Mouse (Mus musculus): ENCODE results near the gene F13a1. TPM values are rescaled to one million over a fixed set of nuclear protein-coding genes. Genes with fewer than 3 reads are reported as not detected.

F13a1 gene
- 18.3 and 25.7 TPM in 2 replicates for polyA plus RNA-seq (2016; fragmentation: Nextera tagmentation; extraction: Ambion mirVana)

- 72% methylated on average over 3 of the region's 3 CpGs for WGBS
- ATAC-seq (ENCODE audit: low FRiP score, low read depth): no peak
- Histone ChIP-seq H3K4me1 (no peaks in the 10 kb centered on the region), H3K27ac (replicated peaks) (no peak within 1 kb of the TSS), H3K4me2 (replicated peaks) (no peak within 1 kb of the TSS), H3K9me3 (no peaks in the 10 kb centered on the region), H3K9ac (replicated peaks) (no peak within 1 kb of the TSS), H3K27me3 (no peaks in the 10 kb centered on the region), H3K4me3 (no peak within 1 kb of the TSS), H3K36me3 (no peaks in the 10 kb centered on the region)
Measured at GRCm38 (mm10) chr13:37050126-37050525, at the start of gene F13a1. Gene F13a1 (minus strand): TSS chr13:37050244.

DNA sequence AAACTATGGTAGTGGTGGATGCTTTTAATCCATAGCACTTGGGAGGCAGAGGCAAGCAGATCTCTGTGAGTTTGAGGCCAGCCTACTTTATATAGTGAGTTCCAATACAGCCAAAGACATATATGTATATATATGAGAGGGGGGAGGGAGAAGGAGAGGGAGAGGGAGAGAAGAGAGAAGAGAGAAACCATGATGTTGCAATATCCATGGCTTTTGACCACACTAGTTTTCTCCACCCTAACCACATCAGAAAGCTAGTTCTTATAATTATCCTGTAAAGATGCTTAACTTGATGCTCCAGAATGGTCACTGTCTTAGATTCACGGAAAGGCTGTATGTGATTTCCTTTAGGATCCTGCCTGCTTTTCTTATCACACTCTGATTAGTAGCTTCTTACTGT is 41.6 kb upstream of the F13a1 start:
- 96% methylated on average over 1 of the region's 1 CpGs for WGBS
- Histone ChIP-seq H3K36me3 (no peaks in the 10 kb centered on the region), H3K4me2 (replicated peaks) (no peak overlapping the region), H3K9me3 (no peaks in the 10 kb centered on the region), H3K4me1 (no peaks in the 10 kb centered on the region), H3K27me3 (no peaks in the 10 kb centered on the region), H3K27ac (replicated peaks) (no peak overlapping the region), H3K9ac (replicated peaks) (no peak overlapping the region), H3K4me3 (no peak overlapping the region)
- ATAC-seq (ENCODE audit: low FRiP score, low read depth): no peak

DNA sequence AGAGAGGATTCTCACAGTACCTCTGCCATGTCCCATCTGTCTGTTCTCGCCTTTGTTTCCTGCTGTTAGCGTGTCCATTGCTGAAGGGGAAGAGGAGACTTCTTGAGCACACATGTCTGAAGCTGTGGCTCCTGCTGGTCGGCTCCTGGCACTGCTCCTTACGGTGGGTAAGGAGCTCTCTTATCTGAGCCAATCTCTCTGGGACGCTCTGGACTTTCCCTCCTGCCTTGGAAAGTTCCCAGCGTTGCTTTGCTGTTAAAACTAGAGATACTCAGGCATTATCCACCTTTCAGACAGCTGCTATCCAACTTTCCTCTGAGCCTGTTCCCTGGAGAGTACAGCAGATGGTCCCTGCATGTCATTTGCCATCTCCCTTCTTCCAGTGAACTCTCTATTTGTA is 39.1 kb upstream of the F13a1 start:
- Histone ChIP-seq H3K36me3 (no peaks in the 10 kb centered on the region), H3K27ac (replicated peaks) (no peak overlapping the region), H3K9ac (replicated peaks) (no peak overlapping the region), H3K27me3 (no peaks in the 10 kb centered on the region), H3K4me1 (no peaks in the 10 kb centered on the region), H3K4me2 (replicated peaks) (no peak overlapping the region), H3K9me3 (no peaks in the 10 kb centered on the region), H3K4me3 (no peak overlapping the region)
- 77% methylated on average over 6 of the region's 6 CpGs for WGBS
- no peak for ATAC-seq (ENCODE audit: low FRiP score, low read depth)

- Histone ChIP-seq H3K9ac (replicated peaks) (no peak overlapping the region), H3K4me1 (0 out of 2 replicates have a peak, but pooled peaks cover 4% of the 10 kb centered on the region), H3K27ac (replicated peaks) (no peak overlapping the region), H3K4me3 (no peak overlapping the region), H3K4me2 (replicated peaks) (no peak overlapping the region), H3K36me3 (no peaks in the 10 kb centered on the region), H3K9me3 (no peaks in the 10 kb centered on the region), H3K27me3 (peaks cover 5% of the 10 kb centered on the region; the same call in 1 of the 2 replicates)
- ATAC-seq (ENCODE audit: low FRiP score, low read depth): no peak
- 47% methylated on average over 13 of the region's 13 CpGs for WGBS
Measured at GRCm38 (mm10) chr13:37081506-37082241, 31.6 kb upstream of the F13a1 start.

DNA sequence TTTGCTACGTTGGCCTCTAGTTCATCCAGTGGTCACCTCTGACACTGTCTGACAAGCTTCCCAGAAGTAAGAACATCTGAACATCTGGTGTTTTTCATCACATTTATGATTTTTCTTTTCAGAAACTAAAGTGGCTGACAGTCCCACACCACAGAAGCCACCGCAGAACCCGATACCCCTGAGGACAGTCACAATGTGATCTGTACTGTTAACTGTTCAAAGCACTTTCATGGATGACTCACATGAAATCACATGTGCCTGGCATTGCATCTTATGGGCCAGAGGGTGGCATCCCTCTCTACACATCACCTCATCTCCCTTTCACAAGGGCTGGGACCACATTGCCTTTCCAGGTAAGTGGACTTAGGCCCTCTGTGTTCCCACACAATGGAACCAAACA is 21.3 kb upstream of the F13a1 start:
- 91% methylated on average over 3 of the region's 3 CpGs for WGBS
- no peak overlapping the region for H3K27ac ChIP-seq (replicated peaks)
- ATAC-seq (ENCODE audit: low FRiP score, low read depth): no peak
- no peaks in the 10 kb centered on the region for H3K36me3 ChIP-seq
- no peak overlapping the region for H3K9ac ChIP-seq (replicated peaks)
- H3K4me3 ChIP-seq: no peak overlapping the region
- no peaks in the 10 kb centered on the region for H3K27me3 ChIP-seq
- no peaks in the 10 kb centered on the region for H3K9me3 ChIP-seq
- H3K4me1 ChIP-seq: no peaks in the 10 kb centered on the region
- H3K4me2 ChIP-seq (replicated peaks): no peak overlapping the region

- no peaks in the 10 kb centered on the region for H3K27me3 ChIP-seq
- H3K36me3 ChIP-seq: no peaks in the 10 kb centered on the region
- ATAC-seq (ENCODE audit: low FRiP score, low read depth): no peak
- WGBS: 83% methylated on average over 4 of the region's 4 CpGs
- no peak overlapping the region for H3K9ac ChIP-seq (replicated peaks)
- no peaks in the 10 kb centered on the region for H3K9me3 ChIP-seq
- H3K4me2 ChIP-seq (replicated peaks): no peak overlapping the region
- no peak overlapping the region for H3K27ac ChIP-seq (replicated peaks)
- H3K4me1 ChIP-seq: no peaks in the 10 kb centered on the region
- no peak overlapping the region for H3K4me3 ChIP-seq
Measured at GRCm38 (mm10) chr13:37070824-37071223, 20.8 kb upstream of the F13a1 start.

- Histone ChIP-seq H3K9ac (replicated peaks) (no peak overlapping the region), H3K4me2 (replicated peaks) (no peak overlapping the region), H3K36me3 (no peaks in the 10 kb centered on the region), H3K27ac (replicated peaks) (no peak overlapping the region), H3K27me3 (no peaks in the 10 kb centered on the region), H3K4me3 (no peak overlapping the region), H3K4me1 (no peaks in the 10 kb centered on the region), H3K9me3 (no peaks in the 10 kb centered on the region)
- ATAC-seq (ENCODE audit: low FRiP score, low read depth): no peak
- WGBS: 83% methylated on average over 5 of the region's 5 CpGs
Measured at GRCm38 (mm10) chr13:37060810-37061209, 10.8 kb upstream of the F13a1 start.

DNA sequence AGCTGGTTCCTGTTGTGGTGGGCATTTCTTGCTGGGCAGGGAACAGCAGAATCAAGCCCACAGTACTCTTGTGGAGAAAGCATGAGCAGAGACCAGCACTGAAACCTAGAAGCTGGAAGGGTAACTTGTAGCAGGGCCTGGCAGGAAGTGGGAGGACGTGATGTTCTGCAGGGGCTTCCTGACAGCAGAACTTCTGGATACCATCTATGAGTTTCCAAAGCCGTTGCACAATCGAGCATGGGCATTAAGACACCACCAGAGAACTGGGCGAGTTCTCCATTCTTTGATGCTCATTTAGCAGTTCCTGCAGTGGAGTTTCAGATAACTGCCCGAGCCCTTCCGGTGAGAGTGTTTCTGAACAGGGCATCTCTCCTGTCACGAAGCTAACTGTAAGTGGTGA is 6.6 kb upstream of the F13a1 start:
- 92% methylated on average over 7 of the region's 7 CpGs for WGBS
- Histone ChIP-seq H3K4me3 (no peak overlapping the region), H3K9me3 (no peaks in the 10 kb centered on the region), H3K4me1 (no peaks in the 10 kb centered on the region), H3K9ac (replicated peaks) (no peak overlapping the region), H3K27me3 (no peaks in the 10 kb centered on the region), H3K27ac (replicated peaks) (no peak overlapping the region), H3K36me3 (no peaks in the 10 kb centered on the region), H3K4me2 (replicated peaks) (no peak overlapping the region)
- no peak for ATAC-seq (ENCODE audit: low FRiP score, low read depth)

DNA sequence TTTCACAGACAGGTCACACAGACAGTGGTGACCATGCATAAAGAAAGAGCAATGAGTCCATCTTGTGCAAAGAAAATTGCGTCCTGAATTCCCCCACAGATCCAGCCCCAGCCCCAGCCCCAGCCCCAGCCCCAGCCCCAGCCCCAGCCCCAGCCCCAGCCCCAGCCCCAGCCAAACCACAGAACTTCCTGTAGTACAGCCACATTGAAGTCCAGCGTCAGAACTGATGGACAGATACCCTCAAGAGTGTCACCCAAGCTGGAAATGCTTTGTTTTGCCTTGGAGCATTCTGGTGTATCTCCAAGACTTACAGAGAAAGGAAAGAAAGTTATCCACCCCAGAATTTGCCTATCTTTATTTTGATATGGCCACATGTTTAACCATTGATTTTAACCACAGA is 413 bp downstream of the F13a1 start:
- 78% methylated on average over 2 of the region's 2 CpGs for WGBS

DNA sequence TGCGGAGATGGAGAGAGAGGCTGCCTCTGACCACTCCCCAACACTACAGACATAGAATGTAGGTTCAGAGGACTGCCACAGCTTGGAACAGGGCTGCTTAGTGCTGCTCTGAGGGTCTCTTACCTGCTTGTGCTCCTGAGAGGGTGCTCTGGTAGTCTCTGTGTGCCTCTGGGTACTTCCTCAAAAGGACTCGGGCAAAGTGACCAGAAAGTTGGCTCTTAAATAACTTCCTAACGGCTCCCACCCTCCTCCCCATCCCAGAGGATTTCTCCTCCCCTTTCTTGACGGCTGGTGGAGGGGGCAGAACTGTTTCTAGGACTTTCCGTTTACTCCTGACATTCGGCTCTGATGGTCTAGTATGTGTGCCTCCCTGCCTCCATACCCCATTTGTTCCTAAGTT is 1.0 kb downstream of the F13a1 start:
- H3K27me3 ChIP-seq: no peaks in the 10 kb centered on the region
- no peak overlapping the region for H3K9ac ChIP-seq (replicated peaks)
- WGBS: 86% methylated on average over 6 of the region's 6 CpGs

More for the DNA sequence above, 413 bp downstream of the F13a1 start:
- Histone ChIP-seq H3K4me2 (replicated peaks) (no peak overlapping the region), H3K4me1 (no peaks in the 10 kb centered on the region), H3K9ac (replicated peaks) (no peak overlapping the region), H3K27ac (replicated peaks) (no peak overlapping the region), H3K9me3 (no peaks in the 10 kb centered on the region), H3K36me3 (no peaks in the 10 kb centered on the region), H3K4me3 (no peak overlapping the region), H3K27me3 (no peaks in the 10 kb centered on the region)
- no peak for ATAC-seq (ENCODE audit: low FRiP score, low read depth)

GRCm38 (mm10) chr13:37045005-37045404 is 5.0 kb downstream of the F13a1 start:
- Histone ChIP-seq H3K36me3 (no peaks in the 10 kb centered on the region), H3K4me3 (no peak overlapping the region), H3K27me3 (no peaks in the 10 kb centered on the region), H3K4me1 (no peaks in the 10 kb centered on the region), H3K9me3 (0 out of 2 replicates have a peak, but pooled peaks cover 5% of the 10 kb centered on the region), H3K4me2 (replicated peaks) (no peak overlapping the region), H3K9ac (replicated peaks) (no peak overlapping the region), H3K27ac (replicated peaks) (no peak overlapping the region)
- WGBS: 87% methylated on average over 3 of the region's 3 CpGs
- ATAC-seq (ENCODE audit: low FRiP score, low read depth): no peak

More for the DNA sequence above, 1.0 kb downstream of the F13a1 start:
- H3K27ac ChIP-seq (replicated peaks): no peak overlapping the region
- no peak overlapping the region for H3K4me3 ChIP-seq
- H3K9me3 ChIP-seq: 0 out of 2 replicates have a peak, but pooled peaks cover 4% of the 10 kb centered on the region
- no peak overlapping the region for H3K4me2 ChIP-seq (replicated peaks)
- H3K4me1 ChIP-seq: no peaks in the 10 kb centered on the region
- no peaks in the 10 kb centered on the region for H3K36me3 ChIP-seq
- no peak for ATAC-seq (ENCODE audit: low FRiP score, low read depth)

GRCm38 (mm10) chr13:37034745-37035144 is 15.3 kb downstream of the F13a1 start:
- Histone ChIP-seq H3K27me3 (no peaks in the 10 kb centered on the region), H3K9me3 (no peaks in the 10 kb centered on the region), H3K4me2 (replicated peaks) (no peak overlapping the region), H3K4me1 (no peaks in the 10 kb centered on the region), H3K27ac (replicated peaks) (no peak overlapping the region), H3K9ac (replicated peaks) (no peak overlapping the region), H3K4me3 (no peak overlapping the region), H3K36me3 (no peaks in the 10 kb centered on the region)
- ATAC-seq (ENCODE audit: low FRiP score, low read depth): no peak
- WGBS: 76% methylated on average over 3 of the region's 3 CpGs

All from midbrain, embryonic 12.5 days (tissue).